Mouse (Mus musculus) cortical plate, adult 2 months (tissue): ENCODE data around the gene Ntmt1.

ENCODE experiments used
- CTCF ChIP-seq: fragments of 200-500 bp; IDR thresholded peaks from 2 replicates; pipeline ENCODE4 v1.5.1; 2011; ENCODE audit warnings: mild to moderate bottlenecking, control low read depth, low read length; ENCODE audit not compliant: insufficient read depth; ENCODE audit errors: extremely low read depth
- POLR2A ChIP-seq: fragments of 200-500 bp; IDR thresholded peaks from 2 replicates; pipeline ENCODE4 v1.6.1; 2011; ENCODE audit warnings: mild to moderate bottlenecking, low read length, control low read depth; ENCODE audit not compliant: insufficient read depth; ENCODE audit errors: extremely low read depth

- TF ChIP-seq CTCF (no peak), POLR2A (peak; percentile 35)
Measured at GRCm38 (mm10) chr2:30771806-30772460, 35.7 kb upstream of the Ntmt1 start.
